Mouse (Mus musculus) brain, embryonic 14.5 days (tissue): ENCODE data around the gene Lrrc20.
"Not testable (repeated sequence)": the region's sequence is repeated elsewhere in the genome, so short reads cannot be mapped to it uniquely, and the experiment has no call there.

Source experiments
- CTCF ChIP-seq: fragments of 200-500 bp; IDR thresholded peaks from 2 replicates; pipeline ENCODE4 v1.5.1; 2012; ENCODE audit warnings: inconsistent platforms, mild to moderate bottlenecking, moderate library complexity, borderline replicate concordance; ENCODE audit not compliant: insufficient read depth, insufficient read length; ENCODE audit errors: extremely low read depth
- POLR2A ChIP-seq: fragments of 200-500 bp; IDR thresholded peaks from 2 replicates; pipeline ENCODE4 v1.6.1; 2012; ENCODE audit warnings: mild to moderate bottlenecking, inconsistent platforms, borderline replicate concordance; ENCODE audit not compliant: poor library complexity, insufficient read depth, insufficient read length, severe bottlenecking; ENCODE audit errors: extremely low read depth

GRCm38 (mm10) chr10:61623874-61624273 lies 148.3 kb downstream of the Lrrc20 start:
- not testable (repeated sequence) for TF ChIP-seq CTCF, POLR2A
